Mouse (Mus musculus) intestine, postnatal 0 days (tissue): ENCODE results near the gene Gm10300. TPM values are rescaled to one million over a fixed set of nuclear protein-coding genes. Genes with fewer than 3 reads are reported as not detected.

Experiments used
- ATAC-seq: fragments of 200-750 bp; cut with Nextera tagmentation; 2 replicates; pipeline ENCODE4 v1.8.0; 2017; ENCODE audit warnings: mild to moderate bottlenecking, moderate TSS enrichment, moderate library complexity
- H3K27ac ChIP-seq: fragments of 300-500 bp; sonication (generic); 2 replicates; pipeline ENCODE4 v1.5.1; 2014; ENCODE audit warnings: mild to moderate bottlenecking, low read depth, low read length, moderate library complexity
- H3K27me3 ChIP-seq: fragments of 300-500 bp; sonication (generic); replicated peaks from 2 replicates; pipeline ENCODE4 v1.6.1; 2014; ENCODE audit warnings: low read length, mixed read lengths; ENCODE audit not compliant: control insufficient read depth, insufficient read depth
- H3K36me3 ChIP-seq: fragments of 300-500 bp; sonication (generic); 2 replicates; pipeline ENCODE4 v1.6.1; 2014; ENCODE audit warnings: mild to moderate bottlenecking, moderate library complexity; ENCODE audit not compliant: control insufficient read depth, insufficient read depth
- H3K4me1 ChIP-seq: fragments of 300-500 bp; sonication (generic); replicated peaks from 2 replicates; pipeline ENCODE4 v1.6.1; 2014; ENCODE audit warnings: antibody characterized with exemption, low read length, mixed read lengths; ENCODE audit not compliant: control insufficient read depth, insufficient read depth
- H3K4me2 ChIP-seq: fragments of 300-500 bp; sonication (generic); replicated peaks from 2 replicates; pipeline ENCODE4 v1.6.1; 2014; ENCODE audit warnings: low read depth, mild to moderate bottlenecking, moderate library complexity
- H3K4me3 ChIP-seq: fragments of 300-500 bp; sonication (generic); 2 replicates; pipeline ENCODE4 v1.5.1; 2014; ENCODE audit warnings: low read depth, low read length
- H3K9ac ChIP-seq: fragments of 300-500 bp; sonication (generic); 2 replicates; pipeline ENCODE4 v1.6.1; 2014; ENCODE audit warnings: mild to moderate bottlenecking, low read depth, low read length
- H3K9me3 ChIP-seq: fragments of 300-500 bp; sonication (generic); 2 replicates; pipeline ENCODE4 v1.6.1; 2016; ENCODE audit warnings: mixed run types; ENCODE audit not compliant: control insufficient read depth
- CTCF ChIP-seq: sonication (generic); IDR thresholded peaks from 2 replicates; pipeline ENCODE4 v1.5.1; 2016; ENCODE audit warnings: low read depth, mild to moderate bottlenecking, control low read depth, antibody characterized with exemption, moderate library complexity
- WGBS: fragments of 180-500 bp; shearing (Covaris S2); extraction: QIAGEN DNeasy Blood & Tissue Kit; methylation state at CpG from one replicate; pipeline ENCODE4 v1.1.7; 2014; 5-methylcytosine and 5-hydroxymethylcytosine counted together
- polyA plus RNA-seq: library from polyadenylated mRNA; unstranded; fragments of >200 nt; fragmentation: Nextera tagmentation; extraction: Ambion mirVana; gene quantifications from 2 replicates; pipeline ENCODE4 v1.2.1, GENCODE M21; 2015

The Gm10300 gene
- polyA plus RNA-seq, 1 experiment from 2014 or later: 0.09 TPM

DNA sequence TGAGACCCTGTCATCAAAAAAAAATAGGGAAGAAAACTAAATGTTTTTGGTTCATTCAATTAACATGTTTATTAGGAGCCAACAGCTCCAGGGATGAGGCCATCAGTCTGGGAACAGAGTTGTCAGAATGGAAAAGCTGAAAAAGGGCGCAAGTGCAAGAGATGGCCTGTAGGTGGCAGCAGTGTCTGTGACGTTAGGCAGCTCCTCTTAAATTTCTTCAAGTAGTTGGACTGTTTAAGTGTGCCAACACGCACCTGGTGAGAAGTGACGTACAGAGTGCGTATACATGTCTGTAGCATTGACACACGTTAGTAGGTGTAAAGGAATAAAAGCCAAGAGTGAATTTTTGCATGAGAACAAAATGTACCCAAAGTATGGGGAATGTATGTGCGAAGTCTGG is 14.4 kb downstream of the Gm10300 start:
- H3K9me3 ChIP-seq: no peaks in the 10 kb centered on the region
- H3K36me3 ChIP-seq: no peaks in the 10 kb centered on the region
- H3K27ac ChIP-seq: no peak overlapping the region
- no peak overlapping the region for H3K9ac ChIP-seq
- H3K27me3 ChIP-seq: no peaks in the 10 kb centered on the region
- no peaks in the 10 kb centered on the region; the same call in 1 of the 2 replicates for H3K4me1 ChIP-seq
- H3K4me3 ChIP-seq: no peak overlapping the region
- 16% methylated on average over 7 of the region's 7 CpGs for WGBS
- peak; percentile 96 for TF ChIP-seq CTCF
- no peak overlapping the region for H3K4me2 ChIP-seq
- ATAC-seq: peak; percentile 20; the same call in 1 of the 2 replicates

DNA sequence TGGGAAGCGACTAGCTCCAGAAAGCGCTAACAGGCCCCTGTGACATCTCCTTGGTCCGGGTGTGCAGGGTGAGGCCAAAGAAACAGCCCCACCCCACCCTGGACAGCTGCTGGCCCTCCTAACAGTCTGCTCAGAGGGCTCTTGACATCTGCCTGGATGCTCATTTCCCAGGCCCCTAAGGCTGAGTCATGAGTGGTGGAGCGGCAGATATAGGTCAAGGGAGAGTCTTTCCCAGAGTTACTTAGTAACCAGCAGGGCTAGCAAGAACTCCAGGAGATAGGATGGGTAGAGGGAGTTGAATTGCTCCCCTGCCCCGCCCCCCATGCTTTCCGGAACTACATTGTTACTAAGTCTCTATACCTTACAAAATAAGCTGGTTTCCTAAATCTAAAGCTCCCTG is 18.6 kb downstream of the Gm10300 start:
- 36% methylated on average over 6 of the region's 6 CpGs for WGBS
- H3K9ac ChIP-seq: no peak overlapping the region
- H3K27ac ChIP-seq: peak overlapping the region; percentile 75
- H3K27me3 ChIP-seq: no peaks in the 10 kb centered on the region
- peak; percentile 70 for ATAC-seq
- no peaks in the 10 kb centered on the region for H3K9me3 ChIP-seq
- no peak overlapping the region for H3K4me3 ChIP-seq
- no peak for TF ChIP-seq CTCF
- peak overlapping the region; percentile 22 for H3K4me2 ChIP-seq
- H3K4me1 ChIP-seq: no peaks in the 10 kb centered on the region; the same call in none of the 2 replicates
- H3K36me3 ChIP-seq: no peaks in the 10 kb centered on the region

DNA sequence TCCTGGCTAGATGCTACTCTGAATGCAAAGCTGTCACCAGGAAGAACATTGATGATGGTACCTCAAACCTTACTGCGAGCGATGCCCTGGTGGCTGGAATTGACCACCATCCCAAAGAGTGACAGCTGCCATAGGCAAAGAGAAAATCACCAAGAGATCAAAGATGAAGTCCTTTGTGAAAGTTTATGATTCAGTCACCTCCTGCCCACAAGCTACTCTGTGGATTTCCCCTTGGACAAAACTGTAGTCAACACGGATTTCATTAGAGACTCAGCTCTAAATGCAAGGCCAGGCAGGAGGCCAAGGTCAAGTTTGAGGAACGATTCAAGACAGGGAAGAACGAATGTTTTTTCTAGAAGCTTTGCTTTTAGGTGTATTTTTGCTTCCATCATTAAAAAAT is 19.4 kb downstream of the Gm10300 start:
- Histone ChIP-seq H3K9me3 (no peaks in the 10 kb centered on the region), H3K36me3 (no peaks in the 10 kb centered on the region), H3K9ac (no peak overlapping the region), H3K4me2 (no peak overlapping the region), H3K27me3 (no peaks in the 10 kb centered on the region), H3K27ac (peak overlapping the region; percentile 50; the same call in 1 of the 2 replicates), H3K4me1 (no peaks in the 10 kb centered on the region; the same call in none of the 2 replicates), H3K4me3 (no peak overlapping the region)
- TF ChIP-seq CTCF: no peak
- WGBS: 77% methylated on average over 5 of the region's 5 CpGs
- no peak for ATAC-seq

DNA sequence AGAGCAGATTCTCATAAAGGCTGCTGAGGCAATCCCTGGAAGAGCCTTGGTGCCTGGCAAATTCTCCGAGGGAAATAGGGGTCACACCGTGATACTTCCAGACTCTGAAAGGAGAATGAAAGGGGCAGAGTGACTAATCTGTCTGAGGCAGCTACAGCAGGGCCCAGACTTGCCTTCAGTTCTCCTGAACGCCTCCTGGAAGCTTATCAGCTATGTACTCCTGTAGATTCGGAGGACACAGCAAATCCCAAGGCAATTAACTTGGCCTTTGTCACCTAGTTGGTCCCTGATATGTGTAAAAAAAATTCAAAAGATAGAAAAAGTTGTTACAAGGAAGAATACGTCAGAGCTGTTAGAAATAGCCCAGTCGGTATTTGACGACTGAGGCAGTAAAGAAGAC is 20.5 kb downstream of the Gm10300 start:
- no peak for TF ChIP-seq CTCF
- 44% methylated on average over 7 of the region's 7 CpGs for WGBS
- Histone ChIP-seq H3K9ac (no peak overlapping the region), H3K36me3 (no peaks in the 10 kb centered on the region), H3K4me2 (no peak overlapping the region), H3K9me3 (no peaks in the 10 kb centered on the region), H3K27me3 (no peaks in the 10 kb centered on the region), H3K27ac (peak overlapping the region; percentile 88), H3K4me3 (no peak overlapping the region), H3K4me1 (no peaks in the 10 kb centered on the region; the same call in none of the 2 replicates)
- peak; percentile 81 for ATAC-seq

DNA sequence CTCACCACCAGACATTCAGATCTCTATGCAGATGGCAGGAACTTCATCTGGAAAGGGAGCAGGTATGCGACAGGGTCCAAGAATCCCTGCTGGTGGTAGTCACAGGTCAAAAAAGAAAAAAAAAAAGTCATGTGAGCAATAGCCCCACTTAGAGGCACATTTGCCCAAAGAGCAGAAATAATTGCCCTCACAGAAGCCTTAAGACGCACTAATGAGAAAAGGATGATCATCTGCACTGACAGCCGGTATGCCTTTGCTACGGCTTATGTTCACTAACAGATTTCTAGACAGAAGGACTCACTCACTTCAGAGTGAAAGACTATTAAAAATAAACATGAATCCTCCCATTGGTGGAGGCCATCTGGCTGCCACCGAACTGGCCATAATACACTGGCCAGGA is 25.1 kb downstream of the Gm10300 start:
- Histone ChIP-seq H3K27me3 (no peaks in the 10 kb centered on the region), H3K27ac (no peak overlapping the region), H3K4me3 (no peak overlapping the region), H3K4me2 (no peak overlapping the region), H3K9ac (no peak overlapping the region), H3K9me3 (no peaks in the 10 kb centered on the region), H3K36me3 (no peaks in the 10 kb centered on the region), H3K4me1 (no peaks in the 10 kb centered on the region; the same call in 1 of the 2 replicates)
- 75% methylated on average over 5 of the region's 5 CpGs for WGBS
- TF ChIP-seq CTCF: no peak
- no peak for ATAC-seq

DNA sequence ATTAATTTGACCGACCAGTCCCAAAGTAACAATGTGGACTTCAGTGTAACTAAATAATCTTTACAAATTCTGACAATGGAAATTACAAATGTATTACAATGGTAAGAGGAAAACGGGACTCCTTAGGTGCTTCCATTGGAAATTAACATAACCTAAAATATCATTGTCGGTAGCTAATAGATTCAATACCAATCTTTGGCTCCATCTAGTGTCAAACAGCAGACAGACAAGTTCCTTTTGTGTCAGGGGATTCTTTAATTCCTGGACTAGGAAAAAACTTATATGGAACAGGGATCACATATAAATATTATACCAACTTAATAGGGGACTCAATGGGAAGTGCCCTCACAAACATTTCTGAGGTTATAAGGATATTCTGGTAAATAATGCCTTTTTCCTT is 26.7 kb downstream of the Gm10300 start:
- ATAC-seq: no peak
- Histone ChIP-seq H3K36me3 (no peaks in the 10 kb centered on the region), H3K9ac (no peak overlapping the region), H3K27ac (no peak overlapping the region), H3K9me3 (no peaks in the 10 kb centered on the region), H3K4me1 (no peaks in the 10 kb centered on the region; the same call in 1 of the 2 replicates), H3K4me2 (no peak overlapping the region), H3K27me3 (no peaks in the 10 kb centered on the region), H3K4me3 (no peak overlapping the region)
- peak; percentile 75 for TF ChIP-seq CTCF
- WGBS: 34% methylated on average over 3 of the region's 3 CpGs

DNA sequence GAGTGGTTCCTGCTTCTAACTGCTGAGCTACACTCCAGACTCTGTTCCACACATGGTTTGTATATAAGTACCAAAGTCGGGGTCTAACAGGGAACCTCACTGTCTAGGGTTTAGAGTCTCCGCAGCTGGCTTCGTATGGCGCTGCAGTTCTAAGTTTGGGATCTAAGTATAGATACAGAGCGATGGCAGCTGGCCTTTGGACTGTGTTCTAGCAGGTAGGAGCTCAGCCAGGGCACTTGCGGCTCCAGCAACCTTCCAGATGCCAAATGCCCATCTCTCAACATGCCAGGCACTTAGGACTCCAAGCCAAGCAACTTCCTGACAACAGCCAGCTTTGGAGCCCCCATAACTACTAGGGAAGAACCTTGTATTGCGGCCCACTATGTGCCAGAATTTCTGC is 33.7 kb downstream of the Gm10300 start:
- no peak overlapping the region for H3K4me3 ChIP-seq
- H3K4me1 ChIP-seq: no peaks in the 10 kb centered on the region
- 90% methylated on average over 7 of the region's 7 CpGs for WGBS
- ATAC-seq: no peak
- TF ChIP-seq CTCF: no peak
- no peak overlapping the region for H3K9ac ChIP-seq
- H3K36me3 ChIP-seq: no peaks in the 10 kb centered on the region
- H3K9me3 ChIP-seq: no peaks in the 10 kb centered on the region
- H3K27me3 ChIP-seq: no peaks in the 10 kb centered on the region
- H3K4me2 ChIP-seq: no peak overlapping the region
- H3K27ac ChIP-seq: no peak overlapping the region
